Mouse (Mus musculus) Patski (cell line): ENCODE measurements at regions not wholly inside any gene's neighbourhood (a gene's known extent, or its start where the extent isn't known, plus 50 kb on each side); places are given as distances from the start of the nearest gene placed in this dataset.

ENCODE experiments used
- ATAC-seq: fragments of 100-300 bp; one replicate; pipeline ENCODE4 v1.8.0; 2021
- CTCF ChIA-PET: fragments of 350-600 bp; sonication (Branson Sonifier 250); formaldehyde crosslinking; loops from one replicate; lab custom pipeline; 2022; ENCODE audit warnings: inconsistent platforms; lab: Charles Lee
- POLR2A ChIA-PET: fragments of 350-600 bp; sonication (Branson Sonifier 250); formaldehyde crosslinking; loops from one replicate; lab custom pipeline; 2022; ENCODE audit warnings: antibody characterized with exemption, inconsistent platforms; lab: Charles Lee
- DNase-seq: peaks from one replicate; pipeline ENCODE4 v3.0.0-alpha.2; 2011; ENCODE audit warnings: low read depth, low spot score
- H3K27me3 ChIP-seq: fragments of 371-371 bp; one replicate; pipeline ENCODE4 v1.5.1; 2021
- CTCF ChIP-seq: fragments of 100-300 bp; IDR thresholded peaks from one replicate; pipeline ENCODE4 v1.5.1; 2021
- in situ Hi-C: fragments of 300-500 bp; cut with MboI; formaldehyde crosslinking; loops from 3 replicates; pipeline ENCODE4 v1.11.1; 2018; ENCODE audit warnings: low pct_unique_long_range_greater_than_20kb, mixed read lengths

GRCm38 (mm10) chr17:15223826-15224225 lies 152.8 kb downstream of the Dll1 start:
- TF ChIP-seq CTCF, result no peak
- ATAC-seq, result no peak
- in situ Hi-C loops, result no loop called here
- no peaks in the 10 kb centered on the region for H3K27me3 ChIP-seq
- POLR2A ChIA-PET, result no interaction called here
- DNase-seq, result no peak
- CTCF ChIA-PET, result interaction anchor here (1.0 to 1.2 kb wide), 2 partner anchors 14 to 28 kb away, joined by 4 to 5 read pairs; no protein-coding TSS in a partner anchor

- in situ Hi-C loops, result no loop called here
- H3K27me3 ChIP-seq, result no peaks in the 10 kb centered on the region
- ChIA-PET CTCF (no interaction called here), POLR2A (no interaction called here)
- DNase-seq (no peak), ATAC-seq (no peak)
- TF ChIP-seq CTCF, result no peak
These were observed 153.7 kb downstream of the Dll1 start for GRCm38 (mm10) chr17:15222923-15223322.

DNA sequence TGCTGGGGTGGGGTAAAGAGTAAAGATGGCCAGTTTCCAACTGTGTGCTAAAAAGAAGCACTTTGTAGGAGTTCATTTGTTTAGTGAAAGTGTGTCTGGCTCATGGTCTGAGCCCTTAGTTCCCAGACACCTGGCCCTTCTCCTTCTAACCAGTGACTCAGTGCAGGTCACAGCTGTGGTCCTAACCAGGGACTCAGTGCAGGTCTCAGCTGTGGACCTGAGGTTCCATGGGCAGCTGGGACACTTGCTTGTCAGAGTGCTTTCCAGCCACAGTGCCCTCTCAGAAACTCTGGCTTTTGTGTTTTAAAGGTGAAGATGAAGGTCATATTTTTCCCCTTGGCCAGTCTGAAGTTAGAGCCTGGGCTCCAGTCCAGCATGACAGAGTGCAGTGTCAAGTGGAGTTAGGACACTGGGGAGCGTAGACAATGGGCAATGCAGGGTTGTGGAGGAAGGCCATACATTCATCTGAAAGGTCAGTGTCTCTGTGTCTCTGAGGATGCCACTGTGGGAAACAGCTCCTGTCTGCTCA lies 162.5 kb downstream of the Dll1 start:
- ATAC-seq (no peak), DNase-seq (no peak)
- no peak for TF ChIP-seq CTCF
- in situ Hi-C loops, result no loop called here
- POLR2A ChIA-PET, result no interaction called here
- no peaks in the 10 kb centered on the region for H3K27me3 ChIP-seq
- CTCF ChIA-PET, result interaction anchor here (2.0 kb wide), 1 partner anchor 17 kb away, joined by 4 read pairs; no protein-coding TSS in a partner anchor

DNA sequence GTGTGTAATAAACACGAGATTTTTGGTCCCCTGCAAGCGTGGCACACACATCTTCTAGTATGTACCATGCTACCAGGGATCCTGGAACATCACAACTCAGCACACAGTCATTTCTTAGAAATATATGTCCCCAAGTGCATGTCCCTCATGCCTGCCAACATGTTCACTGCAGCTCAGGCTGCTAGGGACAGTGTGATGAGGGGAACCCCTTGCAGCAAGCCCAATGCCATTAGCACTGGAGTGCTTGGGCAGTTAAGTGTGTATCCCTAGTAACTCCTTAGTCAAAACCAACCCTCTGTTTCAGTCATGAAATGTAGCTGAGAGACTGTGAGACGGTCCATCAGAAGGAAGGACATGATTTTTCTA lies 167.5 kb upstream of the Gm3448 start:
- CTCF ChIA-PET, result interaction anchor here (1.3 to 1.5 kb wide), 2 partner anchors 12 to 13 kb away, joined by 3 to 4 read pairs; no protein-coding TSS in a partner anchor
- in situ Hi-C loops, result no loop called here

DNA sequence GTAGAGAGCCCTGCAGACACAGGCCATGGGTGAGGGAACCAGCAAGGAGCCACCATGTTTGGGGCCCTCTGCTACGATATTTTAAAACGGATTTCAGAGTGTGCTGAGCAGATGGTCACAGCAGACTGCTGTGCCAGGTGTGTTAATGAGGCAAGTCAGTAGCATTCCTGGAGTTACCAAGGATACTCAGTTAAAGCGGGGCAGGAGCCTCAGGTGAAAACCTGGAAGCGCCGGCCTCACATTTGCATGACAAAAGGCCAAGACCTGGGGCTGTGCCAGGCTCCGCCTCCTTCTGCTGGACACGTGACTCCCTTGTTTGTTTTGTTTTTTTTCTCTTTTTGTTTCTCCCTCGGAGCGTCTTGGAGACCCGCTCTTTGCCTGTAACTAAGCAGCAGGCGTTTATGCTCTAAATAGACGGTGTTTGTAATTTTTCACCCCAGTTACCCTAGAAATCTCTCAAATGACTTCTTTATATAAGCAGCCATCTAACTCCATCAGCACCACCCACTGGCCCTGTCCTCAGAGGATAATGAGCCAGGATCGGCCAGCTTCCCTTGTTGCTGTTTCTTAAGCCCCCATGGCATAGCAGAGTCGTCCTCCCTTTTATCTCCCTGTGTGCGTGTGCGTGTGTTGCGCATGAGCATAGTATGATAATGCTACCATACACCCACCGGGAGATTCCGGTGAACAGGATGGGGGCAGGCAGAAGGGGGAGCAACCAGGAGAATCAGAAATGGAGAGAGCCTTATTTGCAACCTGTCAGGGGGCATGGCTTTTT lies 166.9 kb upstream of the Gm3448 start:
- H3K27me3 ChIP-seq, result no peaks in the 10 kb centered on the region
- TF ChIP-seq CTCF, result no peak
- POLR2A ChIA-PET, result no interaction called here
- CTCF ChIA-PET, result interaction anchor here (1.5 kb wide), 1 partner anchor 12 kb away, joined by 3 read pairs; no protein-coding TSS in a partner anchor
- ATAC-seq (no peak), DNase-seq (no peak)
- in situ Hi-C loops, result no loop called here

More for the DNA sequence above, 167.5 kb upstream of the Gm3448 start:
- H3K27me3 ChIP-seq, result no peaks in the 10 kb centered on the region
- TF ChIP-seq CTCF, result no peak
- DNase-seq, result no peak
- POLR2A ChIA-PET, result interaction anchor here (1.1 kb wide), 1 partner anchor 39 kb away, joined by 5 read pairs; no protein-coding TSS in a partner anchor
- ATAC-seq, result no peak

DNA sequence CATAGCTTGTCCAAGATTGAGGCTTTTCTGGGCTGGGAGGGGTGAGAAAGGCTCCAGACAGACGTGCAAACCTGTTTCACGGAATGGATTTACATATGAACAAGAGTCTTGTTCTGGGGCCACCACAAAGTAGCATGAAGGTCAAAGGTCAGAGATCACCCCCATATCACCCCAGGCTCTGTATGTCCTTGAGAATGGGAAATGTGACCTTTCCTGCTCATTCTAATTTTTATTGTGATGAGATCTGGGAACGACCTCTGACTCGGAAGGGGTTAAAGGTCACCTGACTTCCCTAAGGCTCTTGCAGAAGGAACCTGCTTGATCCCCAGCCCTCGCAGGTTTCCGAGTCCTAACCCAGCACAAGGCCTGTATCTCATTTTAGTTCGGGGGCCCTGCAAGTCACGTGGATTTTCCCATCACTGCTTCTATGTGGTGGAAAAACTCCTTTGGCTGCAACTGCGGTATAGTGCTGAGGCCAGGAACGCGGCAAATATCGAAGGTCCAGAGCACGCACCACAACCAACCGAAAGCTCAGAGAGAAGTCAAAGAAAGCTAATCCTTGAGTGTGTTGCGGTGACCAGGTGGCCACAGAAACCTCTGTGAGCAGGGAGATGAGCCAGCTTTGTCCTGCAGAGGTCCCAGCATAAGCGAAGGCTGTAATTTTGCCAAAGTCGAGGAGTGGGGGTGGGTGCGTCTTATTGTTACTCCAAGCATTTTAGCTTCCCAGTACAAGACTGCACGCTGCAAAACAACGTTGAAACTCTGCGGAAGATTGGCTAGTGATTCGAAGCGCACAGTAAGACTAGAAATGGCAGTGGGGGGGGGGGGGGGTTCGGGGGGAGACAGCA lies 166.1 kb upstream of the Gm3448 start:
- no peak for ATAC-seq
- no peak for DNase-seq
- H3K27me3 ChIP-seq, result no peaks in the 10 kb centered on the region
- CTCF ChIA-PET, result interaction anchor here (0.7 to 0.8 kb wide), 2 partner anchors 12 to 56 kb away, joined by 3 read pairs; no protein-coding TSS in a partner anchor
- in situ Hi-C loops, result no loop called here
- TF ChIP-seq CTCF, result no peak
- POLR2A ChIA-PET, result no interaction called here

GRCm38 (mm10) chr17:15205799-15206198 lies 164.5 kb upstream of the Gm3448 start:
- CTCF ChIA-PET, result no interaction called here
- in situ Hi-C loops, result no loop called here
- POLR2A ChIA-PET, result no interaction called here
- DNase-seq (no peak), ATAC-seq (no peak)
- no peaks in the 10 kb centered on the region for H3K27me3 ChIP-seq
- TF ChIP-seq CTCF, result no peak

DNA sequence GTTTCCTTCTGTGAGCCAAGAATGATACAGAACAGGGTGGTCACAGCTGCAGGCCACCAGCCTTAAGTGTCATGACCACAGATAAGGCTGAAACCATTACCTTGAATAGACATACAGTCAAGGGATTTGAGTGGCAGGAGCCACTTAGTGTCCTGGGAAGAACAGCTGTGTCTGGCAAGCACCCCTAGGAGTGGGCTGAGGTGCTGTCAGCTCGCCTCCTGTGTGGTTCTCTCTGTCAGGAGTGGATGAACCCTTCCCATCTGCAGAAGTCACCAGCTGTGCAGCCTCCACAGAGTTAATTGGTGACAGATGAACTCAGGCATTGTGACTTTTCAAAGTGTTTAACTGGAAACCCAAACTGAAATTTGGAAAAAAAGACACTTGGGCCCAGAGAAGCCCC lies 163.2 kb upstream of the Gm3448 start:
- DNase-seq (no peak), ATAC-seq (no peak)
- in situ Hi-C loops, result no loop called here
- no peak for TF ChIP-seq CTCF
- ChIA-PET CTCF (no interaction called here), POLR2A (no interaction called here)
- H3K27me3 ChIP-seq, result no peaks in the 10 kb centered on the region

- ChIA-PET POLR2A (no interaction called here), CTCF (interaction anchor here (1.0 to 2.8 kb wide), 3 partner anchors 11 to 56 kb away, joined by 3 to 11 read pairs (median 3); no protein-coding TSS in a partner anchor)
- in situ Hi-C loops, result no loop called here
- DNase-seq (no peak), ATAC-seq (no peak)
- H3K27me3 ChIP-seq, result peaks cover 3% of the 10 kb centered on the region
- TF ChIP-seq CTCF, result no peak
These were observed 157.9 kb upstream of the Gm3448 start for GRCm38 (mm10) chr17:15199235-15199634.

GRCm38 (mm10) chr17:15197361-15197760 lies 156.0 kb upstream of the Gm3448 start:
- H3K27me3 ChIP-seq, result peaks cover 3% of the 10 kb centered on the region
- TF ChIP-seq CTCF, result no peak
- ChIA-PET CTCF (interaction anchor here (0.9 kb wide), 1 partner anchor 22 kb away, joined by 3 read pairs; no protein-coding TSS in a partner anchor), POLR2A (no interaction called here)
- no peak for DNase-seq
- in situ Hi-C loops, result no loop called here
- ATAC-seq, result no peak
